Mouse (Mus musculus) small intestine, adult 2 months (tissue): Measurements from ENCODE around the gene Gstm6.

ENCODE experiments used
- CTCF ChIP-seq: fragments of 200-500 bp; IDR thresholded peaks from 2 replicates; pipeline ENCODE4 v1.5.1; 2012; ENCODE audit warnings: low read depth, mild to moderate bottlenecking, control low read depth, inconsistent platforms, low read length, moderate library complexity, mixed read lengths; ENCODE audit not compliant: insufficient replicate concordance, insufficient read length; ENCODE audit errors: extremely low read depth
- POLR2A ChIP-seq: fragments of 200-500 bp; IDR thresholded peaks from 2 replicates; pipeline ENCODE4 v1.6.1; 2012; ENCODE audit warnings: low read depth, mild to moderate bottlenecking, control low read depth, inconsistent platforms, low read length, moderate library complexity

DNA sequence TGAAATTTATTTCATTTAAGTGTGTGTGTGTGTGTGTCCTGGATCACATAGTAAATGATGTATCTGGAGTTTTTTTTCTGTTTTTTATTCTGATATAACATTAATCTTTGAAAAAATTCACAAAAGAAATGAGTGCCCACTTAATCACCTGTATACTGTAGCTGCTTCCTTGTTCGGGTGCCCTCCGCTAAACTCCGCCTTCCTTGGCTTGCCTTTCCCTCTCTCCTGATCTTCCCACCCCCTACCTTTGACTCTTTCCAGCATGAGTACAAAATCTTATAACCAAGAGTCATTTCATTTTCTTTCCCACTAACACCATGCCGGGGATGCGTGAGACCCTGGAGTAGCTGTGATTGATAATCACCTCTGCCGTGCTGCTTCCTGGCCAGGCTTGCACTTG lies 11.4 kb downstream of the Gstm6 start:
- TF ChIP-seq POLR2A (no peak), CTCF (no peak)
